Mouse (Mus musculus) heart, adult 2 months (tissue): ENCODE results near the gene Slc28a3. TPM values are rescaled to one million over a fixed set of nuclear protein-coding genes. Genes with fewer than 3 reads are reported as not detected.

ENCODE experiments used
- DNase-seq, 2 experiments: peaks; one replicate each; pipeline ENCODE4 v3.0.0; 2021
- H3K27ac ChIP-seq: fragments of 200-600 bp; 2 replicates; pipeline ENCODE4 v1.8.1; 2022
- H3K27me3 ChIP-seq: fragments of 200-500 bp; 2 replicates; pipeline ENCODE4 v1.6.1; 2012; ENCODE audit warnings: mild to moderate bottlenecking, low read length, inconsistent platforms, mixed read lengths; ENCODE audit not compliant: control insufficient read depth, insufficient read depth
- H3K36me3 ChIP-seq: fragments of 200-500 bp; 2 replicates; pipeline ENCODE4 v1.6.1; 2012; ENCODE audit warnings: low read length, inconsistent platforms; ENCODE audit not compliant: control insufficient read depth, insufficient read depth
- H3K4me1 ChIP-seq: fragments of 200-500 bp; 2 replicates; pipeline ENCODE4 v1.6.1; 2011; ENCODE audit warnings: low read length; ENCODE audit not compliant: control insufficient read depth, insufficient read depth
- H3K4me3 ChIP-seq: fragments of 200-600 bp; 2 replicates; pipeline ENCODE4 v1.8.1; 2022
- H3K79me2 ChIP-seq: fragments of 200-500 bp; replicated peaks from 2 replicates; pipeline ENCODE4 v1.6.1; 2012; ENCODE audit warnings: mild to moderate bottlenecking, inconsistent platforms, low read length, moderate library complexity, mixed read lengths; ENCODE audit not compliant: control insufficient read depth, insufficient read depth
- H3K9ac ChIP-seq: fragments of 200-500 bp; 2 replicates; pipeline ENCODE4 v1.6.1; 2012; ENCODE audit warnings: low read depth, mild to moderate bottlenecking, control low read depth, inconsistent platforms, low read length, mixed read lengths
- CTCF ChIP-seq: fragments of 200-600 bp; IDR thresholded peaks from 2 replicates; pipeline ENCODE4 v1.8.1; 2022; ENCODE audit warnings: antibody characterized with exemption, mild to moderate bottlenecking, moderate library complexity
- EP300 ChIP-seq: fragments of 200-500 bp; IDR thresholded peaks from 2 replicates; pipeline ENCODE4 v1.6.1; 2011; ENCODE audit warnings: low read depth, low read length, control low read depth; ENCODE audit not compliant: insufficient read depth
- POLR2A ChIP-seq: fragments of 200-500 bp; IDR thresholded peaks from 2 replicates; pipeline ENCODE4 v1.6.1; 2011; ENCODE audit warnings: mild to moderate bottlenecking, low read depth, low read length, control low read depth; ENCODE audit not compliant: insufficient read depth
- WGBS: fragments of 180-500 bp; shearing (Covaris S2); methylation state at CpG from one replicate; pipeline ENCODE4 v1.1.7; 2018; 5-methylcytosine and 5-hydroxymethylcytosine counted together
- intact Hi-C: fragments of 180-260 bp; cut with DNase I; formaldehyde crosslinking; loops from one replicate; pipeline ENCODE4 v1.15.1; 2025
- polyA plus RNA-seq: library from polyadenylated mRNA; depleted of rRNA; stranded (reverse); fragments of >200 nt; gene quantifications from 2 replicates; pipeline ENCODE4 v1.2.3, GENCODE M21; 2012
- total RNA-seq, 2 experiments: library from RNA; stranded (reverse); gene quantifications; 2 replicates each; pipeline ENCODE4 v1.2.3; 2021

Gene Slc28a3
- total and polyA plus RNA-seq, 3 experiments = 0.12 TPM; not detected in 2

DNA sequence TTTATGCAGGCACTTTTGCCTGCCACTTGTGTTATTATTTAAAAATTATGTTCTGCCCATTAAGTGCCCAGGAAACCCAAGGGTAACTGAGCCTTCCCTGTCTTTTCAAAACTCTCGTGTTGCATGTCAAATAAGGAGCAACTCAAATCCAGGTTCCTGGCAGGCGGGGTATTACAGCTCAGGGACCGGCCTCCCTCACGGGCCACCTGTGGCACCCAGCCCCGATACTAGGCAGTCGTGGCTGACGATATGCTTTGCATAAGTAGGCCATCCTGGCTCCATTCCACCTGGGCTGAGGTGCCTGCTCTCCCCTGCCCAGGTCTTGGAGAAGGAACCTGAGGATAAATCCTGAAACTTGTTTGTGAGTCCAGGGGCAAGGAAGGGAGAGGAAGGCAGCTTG, 618 bp downstream of the Slc28a3 start:
- no peak for TF ChIP-seq POLR2A
- no peak for TF ChIP-seq CTCF
- no peak for TF ChIP-seq EP300
- no peaks in the 10 kb centered on the region; the same call in none of the 2 replicates for H3K27me3 ChIP-seq
- intact Hi-C loops = no loop called here
- H3K36me3 ChIP-seq = no peaks in the 10 kb centered on the region
- no peak overlapping the region for H3K4me3 ChIP-seq
- 38% methylated on average over 7 of the region's 7 CpGs for WGBS
- no peaks in the 10 kb centered on the region for H3K79me2 ChIP-seq
- H3K9ac ChIP-seq = no peak overlapping the region
- no peak for DNase-seq
- no peak overlapping the region for H3K27ac ChIP-seq
- H3K4me1 ChIP-seq = no peaks in the 10 kb centered on the region

GRCm38 (mm10) chr13:58601201-58601855, 9.3 kb downstream of the Slc28a3 start:
- intact Hi-C loops = no loop called here
- Histone ChIP-seq H3K4me1 (peaks cover 2% of the 10 kb centered on the region), H3K4me3 (no peak overlapping the region), H3K79me2 (no peaks in the 10 kb centered on the region), H3K36me3 (no peaks in the 10 kb centered on the region), H3K27ac (no peak overlapping the region), H3K27me3 (no peaks in the 10 kb centered on the region), H3K9ac (no peak overlapping the region)
- 24% methylated on average over 10 of the region's 10 CpGs for WGBS
- 0 out of 2 replicates have a peak, but pooled peaks have one; percentile 55 for TF ChIP-seq EP300
- TF ChIP-seq CTCF = no peak
- DNase-seq = peak; percentile 39 to 68

GRCm38 (mm10) chr13:58598578-58598977, 12.1 kb downstream of the Slc28a3 start:
- no peak overlapping the region for H3K4me3 ChIP-seq
- H3K36me3 ChIP-seq = no peaks in the 10 kb centered on the region
- H3K79me2 ChIP-seq = no peaks in the 10 kb centered on the region
- WGBS = 47% methylated on average over 4 of the region's 4 CpGs
- TF ChIP-seq CTCF (no peak), EP300 (no peak), POLR2A (no peak)
- no peaks in the 10 kb centered on the region for H3K27me3 ChIP-seq
- no peak overlapping the region for H3K27ac ChIP-seq
- intact Hi-C loops = no loop called here
- DNase-seq = no peak
- H3K4me1 ChIP-seq = peaks cover 2% of the 10 kb centered on the region
- no peak overlapping the region for H3K9ac ChIP-seq

GRCm38 (mm10) chr13:58593129-58593528, 17.5 kb downstream of the Slc28a3 start:
- no peak overlapping the region for H3K27ac ChIP-seq
- H3K4me1 ChIP-seq = no peaks in the 10 kb centered on the region
- intact Hi-C loops = no loop called here
- no peaks in the 10 kb centered on the region for H3K27me3 ChIP-seq
- H3K9ac ChIP-seq = no peak overlapping the region
- peak; percentile 72 to 73 for DNase-seq
- WGBS = 25% methylated on average over 7 of the region's 7 CpGs
- H3K79me2 ChIP-seq = no peaks in the 10 kb centered on the region
- TF ChIP-seq POLR2A (no peak), CTCF (peak; percentile 79)
- no peaks in the 10 kb centered on the region for H3K36me3 ChIP-seq
- H3K4me3 ChIP-seq = no peak overlapping the region

DNA sequence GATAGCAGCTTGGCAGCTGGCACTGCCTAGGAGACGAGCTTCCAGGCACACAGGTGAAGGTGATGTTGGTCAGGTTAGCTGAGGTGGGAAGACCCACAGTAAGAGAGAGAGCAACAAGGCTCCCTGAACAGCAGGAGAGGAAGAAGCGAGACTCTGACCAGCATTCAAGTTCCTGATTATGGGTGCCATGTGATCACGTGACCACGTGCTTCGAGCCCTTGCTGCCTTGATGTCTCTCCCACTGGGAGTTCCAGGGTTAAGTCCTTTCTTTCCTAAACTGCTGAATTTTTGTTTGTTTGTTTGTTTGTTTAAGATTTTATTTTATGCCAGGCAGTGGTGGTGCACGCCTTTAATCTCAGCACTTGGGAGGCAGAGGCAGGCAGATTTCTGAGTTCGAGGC, 18.8 kb downstream of the Slc28a3 start:
- no peaks in the 10 kb centered on the region for H3K27me3 ChIP-seq
- H3K36me3 ChIP-seq = no peaks in the 10 kb centered on the region
- no peak overlapping the region for H3K4me3 ChIP-seq
- H3K79me2 ChIP-seq = no peaks in the 10 kb centered on the region
- no peak overlapping the region for H3K27ac ChIP-seq
- H3K9ac ChIP-seq = no peak overlapping the region
- TF ChIP-seq CTCF = no peak
- TF ChIP-seq EP300 = no peak
- TF ChIP-seq POLR2A = no peak
- DNase-seq = no peak
- no peaks in the 10 kb centered on the region for H3K4me1 ChIP-seq
- 81% methylated on average over 7 of the region's 7 CpGs for WGBS
- intact Hi-C loops = no loop called here

GRCm38 (mm10) chr13:58590630-58591029, 20.0 kb downstream of the Slc28a3 start:
- Histone ChIP-seq H3K27ac (no peak overlapping the region), H3K79me2 (no peaks in the 10 kb centered on the region), H3K36me3 (no peaks in the 10 kb centered on the region), H3K9ac (no peak overlapping the region), H3K4me1 (no peaks in the 10 kb centered on the region), H3K4me3 (no peak overlapping the region), H3K27me3 (no peaks in the 10 kb centered on the region)
- 36% methylated on average over 6 of the region's 6 CpGs for WGBS
- DNase-seq = peak; percentile 24 to 59
- no peak for TF ChIP-seq EP300
- peak; percentile 76 for TF ChIP-seq CTCF
- intact Hi-C loops = no loop called here
